Mouse (Mus musculus): ENCODE measurements around the gene Rpa1.

The Rpa1 gene

GRCm38 (mm10) chr11:75263274-75263963, 84.7 kb downstream of the Rpa1 start:
- DNase-seq (ENCODE audit: low spot score in 2 of 2) = no peak

- no peak for DNase-seq (ENCODE audit: low spot score in 2 of 2)
Measured at GRCm38 (mm10) chr11:75262791-75263190, 85.3 kb downstream of the Rpa1 start.

DNA sequence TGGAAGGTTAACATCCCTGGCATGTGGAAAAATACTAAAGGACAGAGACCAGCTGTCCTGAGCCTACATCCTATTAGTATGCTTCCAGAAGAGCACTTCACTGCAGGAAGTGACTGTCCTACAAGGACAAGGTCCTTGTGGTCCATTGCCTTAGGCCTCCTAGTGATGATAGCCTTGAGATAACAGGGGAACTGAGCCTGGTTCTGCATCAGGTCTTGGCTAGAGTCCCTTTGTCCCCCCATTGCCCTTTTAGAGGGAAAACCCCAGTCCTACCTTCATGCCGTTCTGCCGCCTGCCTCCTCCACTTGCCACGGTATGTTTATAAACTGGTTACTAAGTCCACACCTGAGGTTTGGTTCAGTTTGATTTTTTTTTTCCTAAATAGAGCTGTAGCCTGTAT, 85.9 kb downstream of the Rpa1 start:
- DNase-seq (ENCODE audit: low spot score in 2 of 2) = no peak

DNA sequence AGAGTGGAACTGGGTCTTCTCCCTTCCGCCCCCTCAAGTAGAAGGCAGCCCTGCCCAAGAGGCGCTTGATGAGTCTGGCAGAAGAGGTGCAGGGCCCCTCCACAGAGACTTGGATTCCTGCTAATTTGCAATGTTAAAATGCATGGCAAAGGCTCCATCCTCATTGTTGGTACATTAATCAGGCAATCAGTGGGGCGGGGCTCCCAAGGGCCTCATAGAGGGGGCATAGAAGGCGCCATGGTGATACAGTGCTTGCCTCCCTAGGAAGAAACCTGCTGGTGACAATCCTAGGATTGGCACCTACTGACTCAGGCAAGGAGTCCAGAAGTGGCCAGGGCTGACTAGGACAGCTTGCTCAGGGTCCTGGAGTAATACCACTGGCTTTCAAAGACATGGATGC, 86.4 kb downstream of the Rpa1 start:
- no peak for DNase-seq (ENCODE audit: low spot score in 2 of 2)

- no peak for DNase-seq (ENCODE audit: low spot score in 2 of 2)
Measured at GRCm38 (mm10) chr11:75261016-75261415, 87.1 kb downstream of the Rpa1 start.

GRCm38 (mm10) chr11:75259996-75260561, 88.0 kb downstream of the Rpa1 start:
- peak; percentile 72 to 78 for DNase-seq (ENCODE audit: low spot score in 2 of 2)

- no peak for DNase-seq (ENCODE audit: low spot score in 2 of 2)
Measured at GRCm38 (mm10) chr11:75259416-75259815, 88.7 kb downstream of the Rpa1 start.

DNA sequence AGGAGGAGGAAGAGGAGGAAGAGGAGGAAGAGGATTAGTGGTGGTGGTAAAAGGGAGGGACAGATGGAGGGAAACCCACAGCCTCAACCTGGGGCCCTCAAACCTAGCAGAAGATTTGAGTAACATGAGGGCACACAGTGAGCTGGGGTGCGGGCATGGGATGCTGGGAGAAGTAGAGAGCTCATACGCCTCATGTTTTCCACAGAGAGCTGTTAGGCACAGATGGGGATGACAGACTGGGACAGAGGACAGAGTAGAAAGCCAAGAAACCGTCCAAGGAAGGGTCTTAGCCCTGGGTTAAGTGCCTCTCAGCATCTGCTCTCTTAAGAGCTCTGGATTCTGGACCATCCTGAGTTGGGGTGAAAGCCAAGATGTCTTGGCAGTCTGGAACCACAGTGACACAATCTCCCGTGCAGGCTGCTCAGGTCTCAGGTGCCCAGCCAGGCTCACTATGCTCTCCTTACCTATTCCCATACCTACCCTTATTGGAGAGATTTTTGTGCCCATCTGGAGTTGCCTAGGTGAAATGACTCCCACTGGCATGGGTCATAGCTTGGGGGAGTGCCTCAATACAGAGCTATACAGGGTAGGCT, 91.0 kb downstream of the Rpa1 start:
- DNase-seq (ENCODE audit: low spot score in 2 of 2) = no peak

GRCm38 (mm10) chr11:75255330-75255729, 92.8 kb downstream of the Rpa1 start:
- DNase-seq (ENCODE audit: low spot score in 2 of 2) = no peak

DNA sequence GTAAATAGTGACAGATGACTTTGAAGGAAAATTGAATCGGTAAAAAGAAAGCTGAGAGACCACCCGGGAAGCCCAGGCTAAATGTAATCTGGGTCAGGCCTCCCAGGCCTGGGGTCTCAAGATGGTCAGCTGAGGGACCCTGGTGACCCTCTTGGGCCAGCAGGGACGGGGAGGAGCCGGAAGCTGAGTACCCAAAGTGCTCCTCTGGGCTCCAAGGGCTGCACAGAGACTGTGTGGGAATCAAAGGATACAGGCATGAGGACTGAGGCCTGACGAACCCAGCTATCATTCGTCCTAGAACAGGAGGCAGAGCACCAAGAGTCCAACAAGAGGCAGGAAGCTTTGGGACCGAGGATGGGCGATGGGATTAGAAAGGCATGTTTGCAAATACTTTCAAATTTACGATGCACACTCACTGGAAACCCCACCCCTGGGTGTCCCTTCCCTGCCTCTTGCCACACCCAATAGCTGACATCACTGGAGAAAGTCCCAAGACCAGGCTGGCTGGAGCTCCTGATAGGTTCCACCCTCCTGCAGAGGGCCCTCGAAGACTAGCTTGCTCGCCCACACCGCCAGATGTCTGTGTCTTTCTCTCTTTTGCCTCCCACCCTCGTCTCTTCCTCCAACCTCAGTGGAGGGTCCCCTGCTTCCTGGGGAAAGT, 93.7 kb downstream of the Rpa1 start:
- DNase-seq (ENCODE audit: low spot score in 2 of 2) = peak; percentile 67 to 74

DNA sequence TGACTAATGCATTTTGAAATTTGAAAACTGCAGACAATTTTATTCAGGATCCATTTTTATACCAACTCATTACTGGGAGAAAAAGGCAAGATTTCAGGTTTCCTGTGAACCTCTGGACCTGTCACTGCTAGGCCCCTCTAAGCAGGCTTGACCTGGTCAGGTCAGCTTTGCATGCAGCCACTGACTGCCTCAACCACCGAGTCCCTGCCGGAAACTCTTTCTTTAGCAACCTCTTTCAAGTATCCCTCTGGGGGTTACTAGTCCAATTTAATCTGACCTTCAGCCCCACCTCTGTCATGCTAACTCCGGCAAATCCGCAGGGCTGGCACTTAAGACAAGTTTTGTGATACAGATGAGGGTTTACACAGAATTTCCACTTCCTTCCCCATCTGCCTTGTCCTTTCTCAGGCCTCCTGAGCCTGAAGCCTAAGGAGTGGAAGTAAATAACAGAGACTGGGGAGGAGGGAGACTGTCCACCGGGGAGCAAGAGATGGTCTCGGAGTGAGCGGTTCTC, 96.5 kb downstream of the Rpa1 start:
- no peak for DNase-seq (ENCODE audit: low spot score in 2 of 2)

- no peak for DNase-seq (ENCODE audit: low spot score in 2 of 2)
Measured at GRCm38 (mm10) chr11:75251006-75251512, 97.1 kb downstream of the Rpa1 start.

- DNase-seq (ENCODE audit: low spot score in 2 of 2) = no peak
Measured at GRCm38 (mm10) chr11:75249588-75249987, 98.5 kb downstream of the Rpa1 start.
